Mouse (Mus musculus) left cerebral cortex, postnatal 36 days (tissue): ENCODE results near the gene Ablim1. TPM values are rescaled to one million over a fixed set of nuclear protein-coding genes. Genes with fewer than 3 reads are reported as not detected.

Experiments
- DNase-seq, 2 experiments: peaks; one replicate each; pipeline ENCODE4 v3.0.0; 2021 to 2022; ENCODE audit warnings: low spot score in 2 of 2, mixed read lengths in 1 of 2
- intact Hi-C: fragments of 180-260 bp; cut with DNase I; formaldehyde crosslinking; loops from one replicate; pipeline ENCODE4 v1.15.1; 2025
- total RNA-seq, 2 experiments: library from RNA; stranded (reverse); gene quantifications; 2 replicates each; pipeline ENCODE4 v1.2.3; 2021

Ablim1 gene
- total RNA-seq, 2 experiments from 2014 or later = 98.4 to 129 TPM

DNA sequence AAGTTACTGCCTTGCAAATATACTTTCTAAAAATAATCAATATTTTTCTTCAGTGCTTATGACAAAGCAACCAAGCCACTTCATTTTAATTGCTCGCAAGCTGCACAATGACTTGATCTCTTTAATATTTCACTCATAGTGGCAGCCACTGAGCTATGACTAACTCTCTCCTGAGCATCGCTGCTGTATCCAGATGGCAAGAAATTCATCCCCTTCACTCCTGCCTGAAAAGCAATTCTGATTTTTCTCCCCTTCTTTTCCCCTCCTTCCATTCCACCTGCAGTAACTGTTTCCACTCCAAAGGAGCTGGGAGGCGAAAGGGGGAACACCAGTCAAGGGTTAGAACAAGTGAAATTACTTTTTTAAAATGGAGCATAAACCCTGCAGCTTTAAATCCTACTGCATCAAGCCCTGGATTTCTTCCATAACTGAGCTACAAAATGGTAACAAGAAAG is 801 bp downstream of the Ablim1 start:
- peak in 1 of 2 experiments; percentile 33 for DNase-seq
- intact Hi-C loops = loop anchor here (5.0 kb wide), 1 partner anchor 152 kb away; no protein-coding TSS in a partner anchor

DNA sequence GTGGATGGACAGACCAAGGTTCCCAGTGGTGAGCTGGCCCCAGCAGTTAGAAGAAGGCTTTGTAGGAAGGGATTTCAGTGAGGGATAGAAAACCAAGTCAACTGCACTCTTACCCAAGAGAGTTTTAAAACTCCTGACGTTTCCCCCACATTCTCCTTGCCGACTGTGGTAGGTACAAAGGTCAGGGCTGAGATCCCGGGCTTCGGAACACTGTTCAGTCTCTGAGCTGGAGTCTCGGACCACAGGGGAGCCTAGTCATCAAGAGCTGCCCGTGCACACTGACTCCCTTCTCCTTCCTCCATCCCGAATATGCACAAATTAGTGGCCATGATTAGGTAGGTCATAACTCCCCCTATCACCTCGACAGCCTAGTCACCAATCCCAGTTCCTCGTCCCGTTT is 1.5 kb downstream of the Ablim1 start:
- intact Hi-C loops = loop anchor here (5.0 kb wide), 1 partner anchor 151 kb away; no protein-coding TSS in a partner anchor

DNA sequence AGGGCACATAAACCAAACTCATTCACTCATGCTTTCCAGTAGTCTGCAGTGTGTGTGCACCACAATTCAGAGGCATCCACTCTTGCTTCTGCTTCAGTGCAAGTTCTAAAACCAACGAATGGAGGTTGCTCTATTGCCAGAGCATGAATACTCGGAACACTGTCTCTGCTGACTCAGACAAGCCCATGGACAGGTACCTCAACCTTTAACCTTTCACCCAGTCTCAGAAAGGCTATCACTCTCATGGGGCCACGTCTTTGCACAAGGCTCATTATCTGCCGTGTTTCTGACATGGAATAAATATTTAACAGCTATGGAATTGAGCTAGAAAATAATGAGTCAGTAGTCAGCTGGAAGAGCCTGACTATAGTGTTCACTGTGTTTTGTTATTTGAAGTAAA is 4.7 kb downstream of the Ablim1 start:
- intact Hi-C loops = loop anchor here (5.0 kb wide), 1 partner anchor 148 kb away; no protein-coding TSS in a partner anchor

More for the DNA sequence above, 1.5 kb downstream of the Ablim1 start:
- no peak for DNase-seq

DNA sequence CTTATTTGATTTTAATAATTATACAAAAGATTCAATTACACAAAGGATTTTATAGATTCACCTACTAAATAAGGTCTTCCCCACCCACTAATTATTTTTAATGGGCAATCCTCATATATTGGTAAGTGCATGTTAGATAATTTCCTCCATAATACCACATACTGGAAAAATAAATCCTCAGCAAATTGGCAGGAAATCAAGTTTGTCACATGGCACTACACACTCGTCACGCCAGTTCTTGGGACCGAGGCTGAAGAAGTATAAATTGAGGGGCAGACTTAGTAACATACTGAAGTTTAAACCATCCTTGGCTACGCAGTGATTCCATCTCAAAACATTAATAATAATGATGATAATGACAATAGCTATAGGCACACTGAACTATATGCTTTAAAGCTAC is 8.1 kb downstream of the Ablim1 start:
- intact Hi-C loops = no loop called here
- DNase-seq = no peak

More for the DNA sequence above, 4.7 kb downstream of the Ablim1 start:
- no peak for DNase-seq

DNA sequence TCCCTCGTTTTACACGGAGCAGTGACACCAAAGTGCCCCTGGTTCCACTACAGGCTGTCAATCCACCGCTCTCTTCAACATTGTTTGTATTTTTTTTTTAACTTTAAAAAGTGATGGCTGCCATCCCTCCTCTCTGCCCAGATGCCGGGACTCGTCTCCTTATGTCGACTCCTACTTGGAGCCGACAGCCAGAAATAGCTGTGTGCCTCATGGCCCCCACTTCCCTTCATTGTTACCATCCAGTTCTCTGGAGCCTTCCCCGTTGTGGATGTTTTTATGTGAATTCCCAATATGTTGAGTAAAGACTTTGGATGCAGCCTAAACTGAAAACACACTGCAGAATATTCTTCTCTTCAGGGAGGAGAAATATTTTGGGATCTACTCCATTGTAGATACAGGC is 8.7 kb downstream of the Ablim1 start:
- DNase-seq = no peak
- intact Hi-C loops = no loop called here

DNA sequence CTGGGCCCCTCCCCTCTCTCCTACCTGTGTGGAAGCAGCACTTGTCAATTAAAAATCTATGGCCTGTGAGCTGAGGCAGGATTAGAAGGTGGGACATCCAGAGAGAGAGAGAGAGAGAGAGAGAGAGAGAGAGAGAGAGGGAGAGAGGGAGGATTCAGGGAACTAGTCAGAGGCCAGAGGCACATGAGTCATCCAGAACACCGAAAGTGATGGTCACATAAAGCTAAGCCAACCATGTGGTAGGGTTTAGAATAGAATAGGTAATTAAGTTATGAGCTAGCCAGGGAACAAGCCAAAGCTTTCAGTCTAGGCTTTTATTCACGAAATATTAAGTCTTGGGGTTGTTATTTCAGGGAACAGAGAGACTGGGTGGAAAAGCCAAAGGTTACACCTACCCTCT is 10.1 kb downstream of the Ablim1 start:
- intact Hi-C loops = no loop called here

DNA sequence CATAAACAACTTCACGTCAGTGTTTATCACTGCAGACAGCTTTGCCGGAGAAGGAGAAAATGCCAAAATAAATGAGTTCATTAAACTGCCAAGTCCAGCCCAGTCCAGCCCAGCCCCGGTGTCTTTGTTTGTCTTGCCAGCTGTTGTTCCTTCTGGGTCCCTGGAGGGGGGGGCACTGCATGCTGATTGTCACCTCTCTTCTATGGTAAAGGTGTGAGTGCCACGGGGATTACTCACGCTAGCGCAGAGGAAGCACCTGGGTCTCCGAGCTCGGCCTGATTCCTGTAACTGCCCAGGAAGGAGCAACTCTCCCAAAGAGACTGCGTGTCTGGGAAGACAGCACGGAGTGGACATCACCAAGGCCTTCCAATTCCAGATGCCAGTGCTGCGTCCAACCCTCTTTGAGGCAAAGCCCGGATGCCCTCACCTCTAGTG is 12.7 kb downstream of the Ablim1 start:
- intact Hi-C loops = no loop called here

More for the DNA sequence above, 10.1 kb downstream of the Ablim1 start:
- DNase-seq = no peak

DNA sequence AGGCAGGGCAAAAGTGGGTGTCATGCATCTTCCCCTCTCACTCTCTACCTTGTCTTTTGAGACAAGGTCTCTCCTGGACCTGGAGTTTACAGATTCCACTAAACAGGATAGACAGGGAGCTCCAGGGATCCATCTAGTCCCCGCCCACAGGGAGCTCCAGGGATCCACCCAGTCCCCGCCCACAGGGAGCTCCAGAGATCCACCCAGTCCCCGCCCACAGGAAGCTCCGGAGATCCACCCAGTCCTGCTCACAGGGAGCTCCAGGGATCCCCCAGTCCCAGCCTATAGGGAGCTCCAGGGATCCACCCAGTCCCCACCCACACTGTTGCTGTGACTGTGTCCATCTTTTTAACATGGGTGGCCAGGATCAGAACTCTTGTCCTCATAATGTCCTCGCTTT is 16.7 kb downstream of the Ablim1 start:
- no peak for DNase-seq
- intact Hi-C loops = no loop called here

More for the DNA sequence above, 12.7 kb downstream of the Ablim1 start:
- no peak for DNase-seq

DNA sequence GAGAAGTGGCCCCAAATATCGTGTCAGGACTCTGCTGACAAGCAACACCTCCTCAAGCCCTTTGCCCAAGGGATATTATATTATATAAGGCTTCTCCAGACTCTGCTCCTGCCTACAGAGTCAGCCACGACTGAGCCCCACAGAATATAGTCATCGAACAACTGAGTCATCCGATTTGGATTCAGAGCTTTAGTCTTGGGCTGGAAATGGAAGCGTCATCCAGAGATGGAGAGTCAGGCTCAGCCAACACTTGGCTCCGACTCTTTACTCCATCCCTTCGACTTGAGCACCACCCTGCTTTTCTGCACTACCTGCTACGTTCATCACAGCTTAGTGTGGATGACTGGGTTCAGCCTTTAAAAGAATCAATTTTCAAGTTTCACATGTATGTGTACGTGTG is 17.3 kb downstream of the Ablim1 start:
- peak in 1 of 2 experiments; percentile 40 for DNase-seq
- intact Hi-C loops = no loop called here

DNA sequence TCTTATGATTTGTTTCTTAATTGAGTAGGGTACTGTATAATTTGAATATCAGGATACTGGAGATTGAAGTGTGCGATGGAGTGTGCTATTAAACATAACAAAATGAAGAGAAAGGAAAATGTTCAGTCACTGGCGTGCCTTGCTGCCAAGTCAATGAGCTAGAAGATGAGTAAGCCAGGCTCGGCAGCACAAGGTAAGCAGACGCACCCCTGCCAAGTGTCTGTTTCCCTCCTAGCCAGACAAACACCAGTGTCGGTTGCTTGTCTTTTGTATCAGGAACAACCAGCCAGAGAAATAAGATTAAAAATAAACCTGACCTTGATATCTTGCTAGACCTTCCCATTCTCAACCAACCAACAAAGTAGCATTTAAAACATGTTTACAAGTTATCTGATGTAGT is 18.2 kb downstream of the Ablim1 start:
- intact Hi-C loops = no loop called here
- DNase-seq = peak in 1 of 2 experiments; percentile 33

DNA sequence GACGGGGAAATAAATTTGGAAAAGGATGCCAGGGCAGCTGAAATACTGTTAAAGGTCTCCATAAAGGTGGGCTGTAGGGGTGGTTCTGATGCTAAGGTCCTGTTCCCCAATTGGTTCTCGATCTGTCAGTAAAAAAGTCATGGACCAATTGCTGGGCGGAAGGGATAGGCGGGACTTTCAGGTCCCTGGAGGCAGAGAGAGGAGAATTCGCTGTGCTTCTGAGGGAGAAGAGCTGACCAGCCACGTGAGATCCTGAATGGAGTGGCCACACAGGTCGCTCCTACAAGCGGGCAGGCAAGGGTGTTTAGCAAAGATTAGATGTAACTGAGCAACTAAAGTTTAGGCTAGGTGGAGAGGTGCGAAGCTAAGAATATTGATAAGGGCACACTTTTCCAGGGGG is 19.2 kb downstream of the Ablim1 start:
- intact Hi-C loops = no loop called here
- no peak for DNase-seq

DNA sequence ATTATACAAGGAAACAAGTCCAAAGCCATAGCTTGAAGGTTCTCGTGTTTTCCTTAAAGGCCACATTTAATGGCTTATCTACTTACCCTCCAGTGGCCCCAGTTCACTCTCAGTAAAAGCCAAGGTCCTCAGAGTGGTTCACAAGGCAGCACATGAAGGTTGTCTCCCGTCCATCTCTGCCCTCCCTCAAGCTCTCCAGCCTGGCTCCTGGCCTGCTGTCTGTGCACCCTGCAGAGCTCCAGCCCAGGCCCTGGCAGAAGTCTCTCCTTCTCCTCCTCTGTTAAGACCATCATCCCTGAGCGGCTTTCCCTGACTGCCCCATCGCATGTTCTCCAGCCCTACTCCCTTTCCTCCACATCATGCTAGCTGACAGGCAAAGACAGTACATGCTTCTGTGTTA is 20.4 kb downstream of the Ablim1 start:
- no peak for DNase-seq
- intact Hi-C loops = no loop called here

DNA sequence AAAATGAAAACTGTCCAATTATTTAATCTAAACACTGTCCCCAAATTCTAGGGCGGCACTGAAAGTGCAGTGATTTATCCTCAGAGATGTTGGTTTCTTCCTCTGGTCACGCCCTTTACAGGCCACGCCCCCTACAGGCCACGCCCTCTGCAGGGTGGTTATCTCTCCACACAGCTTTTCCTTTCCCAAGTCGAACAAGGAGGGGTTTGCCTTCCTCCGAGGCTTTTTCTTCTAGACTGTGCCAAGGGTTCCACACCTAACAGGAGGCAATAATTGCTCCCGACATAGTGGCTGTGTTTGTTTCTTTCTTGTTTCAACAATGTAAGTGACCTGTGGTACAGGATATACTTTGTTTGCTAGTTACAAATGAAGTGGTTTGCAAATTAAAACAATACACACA is 21.0 kb downstream of the Ablim1 start:
- DNase-seq = no peak
- intact Hi-C loops = no loop called here

DNA sequence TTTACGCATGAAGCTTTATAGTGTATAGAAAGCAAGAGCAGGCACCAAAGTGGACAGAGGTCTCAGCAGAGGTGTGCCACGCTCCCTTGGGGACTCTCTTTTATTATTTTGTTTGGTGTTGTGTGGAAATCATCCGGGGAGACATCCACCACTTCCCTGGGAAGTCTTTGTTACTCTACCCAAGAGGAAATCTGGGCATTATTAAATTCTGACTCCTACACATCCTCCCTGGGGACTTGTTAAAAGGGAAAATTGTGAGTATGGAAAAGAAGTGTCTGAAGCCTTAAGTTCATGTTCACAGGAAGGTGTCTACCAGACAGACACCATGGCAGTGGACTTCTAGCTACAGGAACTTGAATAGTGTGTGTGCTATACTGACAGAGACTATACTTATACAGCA is 31.4 kb downstream of the Ablim1 start:
- no peak for DNase-seq
- intact Hi-C loops = no loop called here

DNA sequence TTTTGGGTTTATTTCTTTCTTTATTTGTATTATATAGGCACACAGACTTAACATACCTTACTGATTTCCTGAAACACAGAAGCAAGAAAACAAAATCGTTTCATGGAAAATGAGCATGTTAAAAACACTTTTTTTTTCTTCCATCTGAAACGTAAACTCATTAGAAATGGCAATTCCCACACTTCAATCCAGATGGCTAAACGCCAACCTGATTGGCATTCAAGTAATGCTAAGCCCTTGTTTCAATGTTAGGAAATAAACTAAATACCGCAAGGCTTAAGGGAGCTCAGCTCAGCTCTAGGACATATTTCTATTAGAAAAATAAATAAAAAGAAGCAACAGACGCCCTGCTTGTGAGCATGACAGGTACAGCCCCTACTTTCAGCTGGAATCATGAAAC is 32.1 kb downstream of the Ablim1 start:
- DNase-seq = no peak
- intact Hi-C loops = no loop called here

DNA sequence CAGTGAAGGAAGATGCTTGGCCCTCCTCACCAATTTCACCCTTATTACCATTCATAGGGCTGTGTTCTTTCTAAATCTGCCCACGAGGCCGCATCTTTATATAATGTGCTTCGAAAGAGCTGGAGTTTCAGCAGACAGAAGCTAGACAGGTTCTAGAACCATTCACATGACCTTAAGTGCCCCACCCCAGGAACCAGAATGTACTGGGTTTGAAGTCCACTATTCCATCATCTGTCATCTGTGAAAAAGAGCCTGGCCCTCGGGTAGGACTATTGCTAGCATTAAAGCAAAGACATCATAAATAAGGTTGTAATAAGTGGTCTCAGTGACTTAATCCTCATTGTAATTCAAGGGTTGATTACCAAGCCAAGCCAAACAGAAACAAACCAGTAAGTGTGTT is 35.1 kb downstream of the Ablim1 start:
- no peak for DNase-seq
- intact Hi-C loops = no loop called here

DNA sequence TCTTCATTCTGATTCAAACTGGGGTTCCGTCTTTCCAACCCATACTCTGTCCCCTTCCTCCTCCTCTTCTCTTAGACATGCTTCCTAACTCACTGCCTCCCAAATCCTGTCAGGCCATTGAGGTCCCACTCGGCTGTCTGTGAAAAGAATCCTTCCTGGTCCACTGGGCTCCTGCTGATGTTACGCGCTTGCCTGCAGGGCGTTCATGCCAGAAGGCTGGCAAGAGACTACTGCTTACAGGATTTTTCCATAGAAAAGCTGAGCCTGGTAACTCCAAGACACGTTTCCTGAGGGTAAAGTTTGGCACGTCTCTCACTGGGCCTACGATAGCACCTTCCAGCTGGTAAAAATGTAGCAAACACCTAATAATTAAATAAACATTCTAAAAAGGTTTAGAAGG is 36.5 kb downstream of the Ablim1 start:
- intact Hi-C loops = no loop called here
- DNase-seq = no peak

DNA sequence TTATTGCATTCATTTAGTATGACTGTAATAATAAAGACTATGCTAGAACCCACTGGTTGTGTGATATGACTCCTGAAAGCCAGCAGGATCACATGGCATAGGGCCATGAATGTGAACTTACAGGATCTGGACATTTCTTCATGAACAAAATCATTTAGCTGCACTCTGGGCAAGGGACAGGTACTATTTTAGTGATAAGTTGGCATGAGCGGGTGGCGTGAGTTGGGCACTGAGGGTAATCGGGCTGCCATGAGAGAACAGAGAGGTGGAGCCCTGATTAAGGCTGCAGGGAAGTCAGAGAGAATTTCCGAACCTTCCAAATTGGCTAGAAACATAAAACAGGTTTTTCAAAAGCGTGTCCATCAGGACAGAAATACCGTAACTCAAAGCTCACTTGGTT is 37.7 kb downstream of the Ablim1 start:
- intact Hi-C loops = no loop called here
- no peak for DNase-seq

DNA sequence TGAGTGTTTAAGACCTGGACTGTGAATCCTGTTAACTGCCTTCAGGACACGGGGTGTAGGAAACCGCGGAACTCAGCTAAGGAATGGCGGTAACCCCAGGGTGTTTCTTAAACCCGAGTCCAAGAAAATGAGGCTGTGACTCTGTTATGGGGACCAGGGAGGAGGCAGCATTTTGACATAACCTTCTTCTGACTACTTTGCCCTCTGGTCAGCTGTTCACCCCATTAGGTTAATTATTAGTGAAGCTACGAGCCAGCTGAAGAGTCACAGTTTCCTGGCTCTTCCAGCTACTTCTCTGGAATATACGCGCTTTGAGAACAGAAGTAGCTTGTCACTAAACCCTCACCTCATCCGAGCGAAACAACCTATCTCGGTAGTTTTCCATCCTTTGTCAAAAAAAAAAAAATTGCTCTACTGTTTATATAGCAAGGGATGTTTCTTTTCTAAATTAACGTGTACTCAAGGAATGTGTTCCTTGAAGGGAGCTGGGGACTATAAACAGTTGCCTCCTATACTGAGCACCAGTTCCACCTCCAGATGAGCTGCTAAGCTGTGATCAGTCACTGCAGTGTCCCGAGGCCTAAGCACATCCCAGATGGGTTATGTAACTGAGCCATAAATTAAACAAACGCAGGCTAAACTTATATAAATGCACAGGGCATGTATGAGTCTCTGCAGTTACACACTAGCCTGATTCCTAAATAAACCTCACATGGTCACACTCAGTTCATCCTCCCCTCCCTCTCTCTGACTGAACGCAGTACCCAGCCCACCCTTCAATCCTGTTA is 39.4 kb downstream of the Ablim1 start:
- peak; percentile 63 for DNase-seq
- intact Hi-C loops = no loop called here

DNA sequence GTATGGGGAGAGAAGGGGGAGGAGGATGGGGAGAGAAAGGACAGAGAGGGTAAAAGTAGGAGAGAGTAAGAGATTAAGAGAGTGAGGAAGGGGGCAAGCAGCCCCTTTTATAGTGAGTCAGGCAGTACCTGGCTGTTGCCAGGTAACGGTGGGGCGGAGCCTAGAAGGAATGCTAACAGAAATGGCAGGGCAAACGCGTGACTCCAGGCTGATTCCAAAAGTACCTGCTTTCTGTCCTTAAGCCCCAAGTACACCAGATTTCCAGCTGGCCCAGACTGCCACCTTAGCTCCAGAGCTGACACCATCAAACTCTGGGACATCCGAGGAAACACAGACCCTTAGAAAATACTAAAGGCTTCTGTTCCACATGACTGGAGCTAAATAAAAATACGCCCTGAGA is 40.0 kb downstream of the Ablim1 start:
- intact Hi-C loops = loop anchor here (5.0 kb wide), 1 partner anchor 37 kb away; no protein-coding TSS in a partner anchor
- DNase-seq = peak in 1 of 2 experiments; percentile 25

DNA sequence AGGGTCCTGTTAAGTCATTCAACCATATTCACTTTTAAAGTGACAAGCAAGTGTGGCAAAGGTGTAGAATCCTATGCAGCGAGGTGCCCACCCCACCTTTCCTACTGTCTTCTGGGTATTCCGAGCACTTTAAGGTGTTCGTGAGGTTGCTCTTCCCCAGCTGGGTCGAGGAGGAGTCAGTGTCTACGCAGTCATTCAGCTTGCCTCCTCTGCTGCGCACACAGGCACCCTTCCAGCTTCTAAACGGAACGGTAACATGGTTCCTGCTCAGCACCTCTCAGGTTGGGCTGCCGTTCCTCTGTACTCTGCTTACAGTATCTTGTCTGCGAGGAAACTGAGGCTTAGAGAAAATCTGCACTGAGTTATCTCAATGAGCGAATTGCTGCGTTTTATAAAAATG is 40.4 kb downstream of the Ablim1 start:
- peak in 1 of 2 experiments; percentile 49 for DNase-seq
- intact Hi-C loops = loop anchor here (5.0 kb wide), 1 partner anchor 37 kb away; no protein-coding TSS in a partner anchor
